ENCODE assay signal across 21 mouse cellular contexts in genomic region chr14:107849688-107850087, GRCm38 (mm10).
DNase-seq lines count a peak whose midpoint lies in the region; ATAC-seq lines count a peak whose summit lies in the region.
"Had no signal": no experiment of that assay in that cellular context is flagged by ENCODE, and none has a peak within 500 bp of the region (broad histone marks: within the 10 kb centered on the region; RNA-seq: fewer than 3 reads in every experiment).

No protein-coding gene starts in this region.

- WGBS in midbrain, embryonic 11.5 days: 89% methylated on average over 7 of the region's 7 CpGs
- 71% methylated on average over 7 of the region's 7 CpGs for WGBS in midbrain, embryonic 16.5 days

- no peaks in the 10 kb centered on the region for H3K9me3 ChIP-seq in midbrain, embryonic 11.5 days (ENCODE audit: control insufficient read depth, low read length)
- H3K9me3 ChIP-seq in midbrain, embryonic 16.5 days (replicated peaks; ENCODE audit: control insufficient read depth, low read length, poor library complexity, severe bottlenecking): no peaks in the 10 kb centered on the region
- H3K9me3 ChIP-seq: heart, embryonic 13.5 days; limb, embryonic 12.5 days; liver, embryonic 12.5 days; lung, embryonic 15.5 days; neural tube, embryonic 12.5 days had no signal

- no peaks in the 10 kb centered on the region for H3K27me3 ChIP-seq in midbrain, embryonic 11.5 days (ENCODE audit: control insufficient read depth, insufficient read depth, low read length)
- H3K27me3 ChIP-seq in midbrain, embryonic 16.5 days (ENCODE audit: control insufficient read depth, insufficient read depth, low read depth, low read length): no peaks in the 10 kb centered on the region
- H3K27me3 ChIP-seq: heart, embryonic 13.5 days; limb, embryonic 12.5 days; liver, embryonic 12.5 days; lung, embryonic 15.5 days; neural tube, embryonic 12.5 days had no signal

- H3K4me3 ChIP-seq in midbrain, embryonic 11.5 days (ENCODE audit: low read depth, low read length): no peak overlapping the region
- no peak overlapping the region for H3K4me3 ChIP-seq in midbrain, embryonic 16.5 days (ENCODE audit: low read depth, low read length)
- H3K4me3 ChIP-seq: gastrocnemius, adult 2 months; heart, embryonic 13.5 days; left cerebral cortex, adult 2 months; limb, embryonic 12.5 days; liver, embryonic 12.5 days; lung, embryonic 15.5 days; neural tube, embryonic 12.5 days had no signal

- H3K4me1 ChIP-seq in midbrain, embryonic 11.5 days (ENCODE audit: control insufficient read depth, insufficient read depth, low read length): no peaks in the 10 kb centered on the region
- no peaks in the 10 kb centered on the region for H3K4me1 ChIP-seq in midbrain, embryonic 16.5 days (ENCODE audit: control insufficient read depth, insufficient read depth, low read length)
- H3K4me1 ChIP-seq: heart, embryonic 13.5 days; limb, embryonic 12.5 days; liver, embryonic 12.5 days; lung, embryonic 15.5 days; neural tube, embryonic 12.5 days had no signal

- no peaks in the 10 kb centered on the region for H3K36me3 ChIP-seq in midbrain, embryonic 11.5 days (ENCODE audit: control insufficient read depth, insufficient read depth, low read length)
- no peaks in the 10 kb centered on the region for H3K36me3 ChIP-seq in midbrain, embryonic 16.5 days (ENCODE audit: control insufficient read depth, insufficient read depth, low read length)
- H3K36me3 ChIP-seq: G1E; heart, embryonic 13.5 days; limb, embryonic 12.5 days; liver, embryonic 12.5 days; lung, embryonic 15.5 days; neural tube, embryonic 12.5 days had no signal

- no peak overlapping the region for H3K27ac ChIP-seq in midbrain, embryonic 11.5 days (ENCODE audit: low read depth, low read length)
- H3K27ac ChIP-seq in midbrain, embryonic 16.5 days (ENCODE audit: low read length): no peak overlapping the region
- H3K27ac ChIP-seq: gastrocnemius, adult 2 months; heart, embryonic 13.5 days; left cerebral cortex, adult 2 months; limb, embryonic 12.5 days; liver, embryonic 12.5 days; lung, embryonic 15.5 days; neural tube, embryonic 12.5 days had no signal

- peak; percentile 38 for ATAC-seq in midbrain, embryonic 11.5 days (ENCODE audit: low FRiP score)
- ATAC-seq in midbrain, embryonic 16.5 days: no peak
- ATAC-seq: inflammation-experienced regulatory T-cells, adult 6 months; liver, embryonic 12.5 days had no signal

- DNase-seq in gastrocnemius, postnatal 10 days: peak; percentile 4
- no peak for DNase-seq in gastrocnemius, postnatal 4 days (ENCODE audit: low spot score in 2 of 2)
- no peak for DNase-seq in midbrain, embryonic 11.5 days (ENCODE audit: low spot score, missing footprints)
- DNase-seq in CD4-positive helper T cell, adult 2 months (ENCODE audit: low read depth, low spot score): peak; percentile 2
- peak; percentile 1 for DNase-seq in NIH3T3 (ENCODE audit: low read depth)
- DNase-seq in layer of hippocampus, adult 9-11 months: no peak
- DNase-seq: adrenal gland, adult 2 months; gastrocnemius, adult 2 months; heart, adult 11 months; heart, postnatal 36 days; kidney, adult 2 months; right cerebral cortex, postnatal 25 days had no signal

- H3K9ac ChIP-seq in midbrain, embryonic 11.5 days (ENCODE audit: low read length): no peak overlapping the region
- no peak overlapping the region for H3K9ac ChIP-seq in midbrain, embryonic 16.5 days (ENCODE audit: low read depth, low read length)
- H3K9ac ChIP-seq: heart, embryonic 13.5 days; limb, embryonic 12.5 days; liver, embryonic 12.5 days; lung, embryonic 15.5 days; neural tube, embryonic 12.5 days had no signal

- H3K4me2 ChIP-seq in midbrain, embryonic 11.5 days: no peak overlapping the region
- no peak overlapping the region for H3K4me2 ChIP-seq in midbrain, embryonic 16.5 days (ENCODE audit: low read length)
- H3K4me2 ChIP-seq: heart, embryonic 13.5 days; limb, embryonic 12.5 days; liver, embryonic 12.5 days; lung, embryonic 15.5 days; neural tube, embryonic 12.5 days had no signal

Comparison
In these comparisons a context has a peak if more than half of its experiments do, and no peak if none do; other contexts are left out.
1. DNase-seq: peak in gastrocnemius, postnatal 10 days (single experiment), CD4-positive helper T cell, adult 2 months (single experiment) and NIH3T3 (single experiment); none in gastrocnemius, postnatal 4 days (0 of 2), midbrain, embryonic 11.5 days (single experiment) and layer of hippocampus, adult 9-11 months (single experiment).